Comparison of ENCODE assay signal across 9 mouse cellular contexts in genomic region chr15:59905832-59906797, GRCm38 (mm10).
DNase-seq lines count a peak whose midpoint lies in the region; ATAC-seq and TF ChIP-seq lines count a peak whose summit lies in the region.
"Had no signal": no experiment of that assay in that cellular context is flagged by ENCODE, and none has a peak within 500 bp of the region (broad histone marks: within the 10 kb centered on the region; RNA-seq: fewer than 3 reads in every experiment).

No protein-coding gene starts in this region.

- no peak overlapping the region for H3K4me2 ChIP-seq in heart, embryonic 12.5 days
- no peak overlapping the region for H3K4me2 ChIP-seq in neural tube, embryonic 11.5 days (ENCODE audit: low read depth)

- no peak overlapping the region for H3K4me3 ChIP-seq in heart, adult 2 months
- H3K4me3 ChIP-seq in heart, embryonic 12.5 days: no peak overlapping the region
- no peak overlapping the region for H3K4me3 ChIP-seq in neural tube, embryonic 11.5 days (ENCODE audit: low read depth, low read length)
- H3K4me3 ChIP-seq: myocyte had no signal

- H3K4me1 ChIP-seq in heart, adult 2 months (ENCODE audit: control insufficient read depth, insufficient read depth, low read length): no peaks in the 10 kb centered on the region
- H3K4me1 ChIP-seq in heart, embryonic 12.5 days (replicated peaks): no peaks in the 10 kb centered on the region
- H3K4me1 ChIP-seq in neural tube, embryonic 11.5 days (ENCODE audit: control insufficient read depth, insufficient read depth, low read length): no peaks in the 10 kb centered on the region

- H3K9ac ChIP-seq in heart, adult 2 months (ENCODE audit: low read depth, low read length): no peak overlapping the region
- H3K9ac ChIP-seq in heart, embryonic 12.5 days: no peak overlapping the region
- H3K9ac ChIP-seq in neural tube, embryonic 11.5 days (ENCODE audit: low read length): no peak overlapping the region

- intact Hi-C loops in heart, adult 2 months (cut with DNase I): loop anchor here (5.0 to 10.0 kb wide), 3 partner anchors 191 to 1189 kb away; no protein-coding TSS in a partner anchor
- intact Hi-C loops in left cerebral cortex, postnatal 10 days (cut with DNase I): no loop called here

- no peak for TF ChIP-seq EP300 in heart, adult 2 months (IDR thresholded peaks at IDR 0.05; ENCODE audit: insufficient read depth, low read depth, low read length)

- no peaks in the 10 kb centered on the region for H3K79me2 ChIP-seq in heart, adult 2 months (replicated peaks; ENCODE audit: control insufficient read depth, insufficient read depth, low read length)

- H3K27ac ChIP-seq in heart, adult 2 months: no peak overlapping the region
- no peak overlapping the region for H3K27ac ChIP-seq in heart, embryonic 12.5 days (ENCODE audit: poor library complexity, severe bottlenecking)
- H3K27ac ChIP-seq in neural tube, embryonic 11.5 days (ENCODE audit: low read depth, low read length): no peak overlapping the region

- no peak for TF ChIP-seq POLR2A in heart, adult 2 months (IDR thresholded peaks at IDR 0.05; ENCODE audit: insufficient read depth, low read depth, low read length)

- WGBS in heart, adult 2 months: 80% methylated on average over 9 of the region's 9 CpGs
- WGBS in heart, embryonic 12.5 days: 75% methylated on average over 9 of the region's 9 CpGs
- 82% methylated on average over 9 of the region's 9 CpGs for WGBS in neural tube, embryonic 11.5 days

- no peaks in the 10 kb centered on the region for H3K36me3 ChIP-seq in heart, adult 2 months (ENCODE audit: control insufficient read depth, insufficient read depth, low read length)
- no peaks in the 10 kb centered on the region for H3K36me3 ChIP-seq in heart, embryonic 12.5 days
- H3K36me3 ChIP-seq in neural tube, embryonic 11.5 days (ENCODE audit: control insufficient read depth, insufficient read depth, low read length): no peaks in the 10 kb centered on the region

- H3K27me3 ChIP-seq in heart, adult 2 months (ENCODE audit: control insufficient read depth, insufficient read depth, low read length): no peaks in the 10 kb centered on the region
- H3K27me3 ChIP-seq in heart, embryonic 12.5 days (replicated peaks): no peaks in the 10 kb centered on the region
- H3K27me3 ChIP-seq in neural tube, embryonic 11.5 days (ENCODE audit: control insufficient read depth, insufficient read depth, low read length): no peaks in the 10 kb centered on the region

- no peaks in the 10 kb centered on the region for H3K9me3 ChIP-seq in heart, embryonic 12.5 days (replicated peaks)
- H3K9me3 ChIP-seq in neural tube, embryonic 11.5 days (ENCODE audit: control insufficient read depth, low read length): no peaks in the 10 kb centered on the region

- peak; percentile 81 for TF ChIP-seq CTCF in heart, adult 2 months (IDR thresholded peaks at IDR 0.05)

- DNase-seq in heart, adult 2 months: no peak
- DNase-seq in neural tube, embryonic 11.5 days (ENCODE audit: low spot score): peak; percentile 19
- DNase-seq in neural tube, embryonic 10.5 days (ENCODE audit: extremely low spot score, low spot score): no peak
- DNase-seq in embryo, embryonic 10.5 days (ENCODE audit: low spot score): peak; percentile 81
- peak; percentile 4 for DNase-seq in skeletal muscle tissue, adult 2 months (ENCODE audit: low read depth, low spot score)
- no peak for DNase-seq in left cerebral cortex, postnatal 10 days (ENCODE audit: extremely low spot score in 1 of 2, low spot score in 2 of 2)
- no peak for DNase-seq in adrenal gland, postnatal 10 days

- ATAC-seq in heart, embryonic 12.5 days (ENCODE audit: insufficient number of reproducible peaks, low FRiP score): no peak
- no peak for ATAC-seq in neural tube, embryonic 11.5 days (ENCODE audit: insufficient read depth, low FRiP score, low TSS enrichment)

Comparison
In these comparisons a context has a peak if more than half of its experiments do, and no peak if none do; other contexts are left out.
1. DNase-seq: peak in neural tube, embryonic 11.5 days (single experiment), embryo, embryonic 10.5 days (single experiment) and skeletal muscle tissue, adult 2 months (single experiment); none in heart, adult 2 months (0 of 2), neural tube, embryonic 10.5 days (single experiment), left cerebral cortex, postnatal 10 days (0 of 2) and adrenal gland, postnatal 10 days (single experiment).